Mouse (Mus musculus) mature B cell (primary cell): ENCODE data around the gene Smndc1.

Experiments used
- in situ Hi-C: fragments of 300-500 bp; cut with MboI; formaldehyde crosslinking; loops from 2 replicates; pipeline ENCODE4 v1.14.3; 2019

Gene Smndc1

DNA sequence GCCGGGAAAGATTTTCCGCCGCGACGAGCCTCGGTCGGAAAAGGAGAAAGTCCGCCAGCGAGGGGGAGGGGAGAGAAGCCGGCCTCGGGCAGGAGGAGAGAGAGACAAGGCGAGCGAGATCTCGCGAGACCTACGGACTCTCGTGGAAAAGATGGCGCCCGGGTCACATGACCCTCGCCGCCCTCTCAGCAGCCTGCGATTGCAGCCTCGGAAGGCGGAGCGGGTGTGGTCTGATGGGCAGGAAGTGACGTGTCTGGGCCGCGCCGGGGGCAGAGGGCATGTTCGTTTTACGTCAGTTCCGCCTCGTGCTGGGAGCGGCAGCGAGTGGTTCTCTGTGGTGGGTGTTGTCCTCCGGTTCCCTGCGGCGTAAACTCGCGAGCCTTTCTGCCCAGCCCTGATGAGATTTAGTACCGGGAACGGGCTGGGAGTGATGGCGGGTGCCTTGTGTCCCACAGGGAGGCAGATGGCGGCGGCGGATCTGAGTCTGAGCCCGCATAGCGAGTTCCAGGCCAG lies at the start of gene Smndc1:
Smndc1 (minus strand) TSS at position 84 of the 513 bp plus-strand sequence.
- in situ Hi-C loops, result loop anchor here (10.0 to 25.0 kb wide), 2 partner anchors 184 to 1697 kb away; no protein-coding TSS in a partner anchor

DNA sequence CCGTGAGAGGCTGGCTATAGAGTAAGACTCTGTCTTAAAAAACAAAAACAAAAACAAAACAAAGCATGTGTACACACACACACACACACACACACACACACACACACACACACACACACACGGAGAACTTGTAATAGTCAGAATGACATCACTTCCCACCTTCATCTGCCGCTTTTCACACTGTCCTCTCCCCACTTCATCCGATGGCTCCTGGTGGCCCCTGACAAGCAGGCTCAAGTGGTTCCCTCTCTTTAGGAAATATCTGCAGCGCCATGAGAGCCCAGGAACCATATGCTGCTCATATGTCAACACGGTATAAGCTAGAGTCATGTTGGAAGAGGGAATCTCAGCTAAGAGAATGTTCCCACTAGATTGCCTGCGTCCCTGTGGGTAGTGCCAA lies 49.0 kb upstream of the Smndc1 start:
- in situ Hi-C loops, result no loop called here

DNA sequence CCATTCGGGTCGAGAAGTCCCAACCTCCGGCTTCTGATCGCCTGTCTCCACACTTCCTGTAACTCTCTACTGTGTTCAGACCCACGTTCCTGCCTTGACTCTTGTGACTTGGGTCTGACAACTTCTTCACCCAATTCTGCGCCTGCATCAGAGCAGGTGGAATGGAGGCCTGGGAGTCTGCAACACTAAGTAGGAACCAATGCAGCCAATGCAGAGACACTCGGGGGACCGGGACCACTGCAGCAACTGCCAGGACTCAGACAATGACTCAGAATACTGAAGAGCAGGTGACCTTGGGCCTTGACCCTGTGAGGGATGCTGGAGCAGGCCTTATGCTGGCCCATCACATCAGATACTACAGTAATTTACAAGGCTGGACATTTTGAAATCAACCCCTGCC lies 47.6 kb upstream of the Smndc1 start:
- in situ Hi-C loops, result no loop called here

DNA sequence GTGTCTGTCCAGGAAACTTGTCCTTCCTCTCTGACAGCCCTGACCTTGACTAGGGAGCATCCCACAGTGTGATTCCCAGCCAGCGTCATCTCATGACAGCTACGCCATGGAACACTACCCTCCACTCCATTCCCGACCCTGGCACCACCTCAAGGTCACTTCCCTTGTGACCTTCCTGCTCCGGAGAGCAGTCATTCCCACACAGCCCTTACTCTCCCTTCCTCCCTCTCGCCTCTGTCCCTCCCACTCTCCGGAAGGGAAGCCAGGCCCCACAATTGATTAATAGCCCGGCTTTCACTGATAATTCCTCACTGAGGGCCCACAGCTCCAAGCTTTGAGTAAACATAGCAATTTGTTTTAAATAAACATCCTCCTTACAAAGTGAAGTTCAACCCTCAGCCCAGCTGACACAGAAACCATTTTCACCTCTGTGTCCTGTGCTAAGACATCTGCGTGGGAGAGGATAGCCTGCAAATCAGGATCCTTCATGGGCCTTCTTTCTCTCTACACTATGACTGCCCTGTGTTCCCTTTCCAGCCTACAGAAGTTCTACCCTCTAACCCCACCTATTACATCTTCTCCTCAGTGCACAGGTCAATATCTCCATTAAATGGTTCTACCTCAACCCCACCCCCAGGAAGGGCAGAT lies 47.1 kb upstream of the Smndc1 start:
- in situ Hi-C loops, result no loop called here

DNA sequence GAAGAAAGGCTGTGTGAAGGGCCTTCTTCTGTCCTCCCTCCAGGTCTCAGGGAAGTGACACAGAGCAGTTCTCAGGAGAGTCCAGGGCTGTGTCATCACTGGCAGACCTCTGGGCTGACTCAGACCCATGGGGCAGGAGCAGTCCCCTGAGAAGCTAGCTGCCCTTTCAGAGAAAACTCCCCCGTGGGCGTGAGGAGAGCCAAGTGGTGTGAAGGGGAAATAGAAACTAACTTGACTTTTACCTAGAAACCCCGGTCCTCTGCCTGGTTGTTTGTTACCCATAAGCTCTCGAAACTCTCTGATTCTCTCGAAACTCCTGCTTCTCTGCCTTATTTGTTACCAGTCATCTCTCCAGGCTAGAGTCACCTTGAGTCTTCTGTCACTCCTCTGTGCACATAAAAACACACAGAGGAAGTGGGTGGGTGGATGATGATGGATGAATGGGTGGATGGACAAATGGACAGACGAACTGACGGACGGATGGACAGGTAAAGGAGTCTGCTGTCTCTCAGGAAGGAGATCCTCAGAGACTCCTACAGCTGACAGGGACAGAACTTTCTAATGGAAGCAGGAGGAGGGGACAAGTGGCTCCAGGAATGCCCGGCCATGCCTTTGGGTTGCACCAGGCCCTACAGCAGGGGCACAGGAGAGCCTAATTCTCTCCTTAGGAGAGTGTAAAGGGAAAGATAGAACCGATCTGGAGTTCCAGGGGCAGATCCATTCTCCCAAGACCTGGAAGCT lies 43.7 kb upstream of the Smndc1 start:
- in situ Hi-C loops, result no loop called here

DNA sequence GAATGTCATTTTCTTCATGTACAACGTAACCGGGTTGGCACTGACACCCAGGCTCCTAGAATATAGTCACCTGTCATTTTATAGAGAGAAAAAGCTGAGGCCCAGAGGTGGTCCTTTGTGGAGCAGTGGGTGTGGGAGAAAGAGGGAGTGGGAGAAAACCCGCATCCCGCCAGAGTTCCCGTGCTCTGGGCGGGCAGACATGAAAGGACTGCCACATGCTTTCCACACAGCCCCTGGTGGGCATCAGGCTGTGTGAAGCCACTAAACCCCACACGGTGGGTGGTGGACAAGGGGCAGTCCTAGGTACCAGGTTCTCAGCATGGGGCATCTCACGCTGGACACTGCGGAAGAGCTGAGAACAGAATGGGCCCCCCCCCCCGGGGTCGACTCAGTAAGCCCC lies 40.6 kb upstream of the Smndc1 start:
- in situ Hi-C loops, result no loop called here

DNA sequence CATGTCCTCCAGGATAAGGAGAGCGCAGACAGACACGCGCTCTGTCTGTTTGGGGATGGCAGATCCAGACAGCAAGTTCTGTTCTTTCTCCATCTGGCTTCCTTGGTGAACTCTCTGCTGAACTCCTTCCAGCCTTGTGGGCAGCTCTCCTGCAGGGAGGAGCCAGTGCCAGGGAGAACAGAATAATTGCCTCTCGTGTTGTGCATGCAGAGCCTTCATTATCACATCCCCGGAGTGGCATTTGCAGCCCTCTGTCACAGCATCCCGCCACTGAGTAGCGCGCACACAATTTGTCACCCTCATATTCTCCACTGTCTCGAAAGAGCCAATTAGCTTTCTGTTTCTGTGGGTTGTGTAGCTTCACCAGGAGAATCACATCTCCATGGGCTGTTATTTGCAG lies 40.0 kb upstream of the Smndc1 start:
- in situ Hi-C loops, result no loop called here

DNA sequence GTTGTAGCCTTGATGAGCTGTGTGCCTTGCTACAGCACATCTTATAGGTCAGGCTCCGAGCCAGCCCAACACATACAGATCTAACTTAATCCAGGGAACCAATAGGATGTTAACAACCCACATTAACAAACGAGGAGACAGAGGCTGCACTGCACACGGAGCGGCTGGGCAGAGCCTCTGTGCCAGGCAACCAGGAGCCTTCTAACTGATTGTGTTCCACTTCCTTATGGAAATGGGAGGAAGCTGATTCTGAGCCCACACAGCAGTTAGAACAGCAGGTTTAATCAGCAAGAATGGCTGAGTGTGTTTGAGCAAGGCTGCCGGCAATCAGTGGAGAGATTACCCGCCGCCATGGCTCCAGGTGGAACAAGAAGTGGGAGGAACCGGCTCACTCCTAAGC lies 37.4 kb upstream of the Smndc1 start:
- in situ Hi-C loops, result no loop called here

DNA sequence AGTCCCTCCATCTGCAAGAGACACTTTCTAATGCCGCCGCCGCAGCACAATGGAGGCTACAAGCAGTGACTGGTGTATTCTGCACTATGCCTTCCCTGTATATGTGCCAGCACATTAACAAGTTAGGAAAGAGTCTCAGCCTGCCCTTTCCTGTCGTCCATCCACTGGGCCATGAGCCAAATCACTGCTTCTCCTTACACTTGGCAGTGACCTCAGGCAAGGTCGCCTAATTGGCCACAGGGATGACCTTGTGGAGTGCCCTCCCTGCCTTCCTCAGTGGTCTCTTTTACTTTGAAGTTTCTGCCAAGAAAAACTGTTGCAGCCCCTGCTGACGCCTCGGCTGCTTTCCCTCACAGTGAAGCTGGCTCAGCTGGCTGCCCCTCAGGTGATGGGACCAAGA lies 37.0 kb upstream of the Smndc1 start:
- in situ Hi-C loops, result no loop called here

DNA sequence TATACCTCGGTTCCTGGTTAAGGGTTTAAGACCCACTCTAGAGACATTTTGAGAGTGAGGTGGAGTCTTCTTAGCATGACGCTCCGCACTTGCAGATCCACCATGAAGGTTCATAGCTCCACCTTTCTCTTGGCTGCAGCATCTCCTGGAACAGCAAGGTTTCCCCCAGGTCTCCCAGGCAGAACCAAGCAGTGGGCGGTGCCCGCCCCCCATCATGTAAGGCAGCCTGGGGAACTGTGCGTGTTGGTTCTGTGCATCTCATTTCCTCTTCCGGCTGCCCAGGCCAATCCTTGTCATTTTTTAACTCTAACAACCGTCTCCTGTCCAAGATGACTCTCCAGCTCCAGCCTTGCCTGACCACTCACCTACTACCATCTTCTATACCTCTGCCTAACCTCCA lies 35.4 kb upstream of the Smndc1 start:
- in situ Hi-C loops, result no loop called here

DNA sequence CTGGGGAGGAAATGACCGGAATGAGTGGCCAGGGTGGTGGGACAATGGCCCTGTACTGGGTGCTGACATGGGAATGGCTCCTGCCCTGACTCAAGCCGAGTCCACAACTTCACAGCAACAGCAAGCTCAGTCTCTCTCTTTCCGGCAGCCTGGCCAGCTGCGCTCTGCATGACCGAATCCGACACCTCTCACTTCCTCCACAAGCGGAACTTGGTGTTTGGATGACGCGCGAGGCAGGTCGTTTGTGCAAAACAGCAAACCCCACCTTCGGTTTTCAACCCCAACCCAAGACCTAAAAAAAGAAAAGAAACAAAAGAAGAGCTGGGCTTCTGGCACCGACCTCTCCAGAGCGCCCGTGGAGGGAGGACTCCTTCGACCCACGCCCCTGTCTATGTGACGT lies 34.3 kb upstream of the Smndc1 start:
- in situ Hi-C loops, result loop anchor here (5.0 kb wide), 2 partner anchors 43 to 148 kb away; no protein-coding TSS in a partner anchor

DNA sequence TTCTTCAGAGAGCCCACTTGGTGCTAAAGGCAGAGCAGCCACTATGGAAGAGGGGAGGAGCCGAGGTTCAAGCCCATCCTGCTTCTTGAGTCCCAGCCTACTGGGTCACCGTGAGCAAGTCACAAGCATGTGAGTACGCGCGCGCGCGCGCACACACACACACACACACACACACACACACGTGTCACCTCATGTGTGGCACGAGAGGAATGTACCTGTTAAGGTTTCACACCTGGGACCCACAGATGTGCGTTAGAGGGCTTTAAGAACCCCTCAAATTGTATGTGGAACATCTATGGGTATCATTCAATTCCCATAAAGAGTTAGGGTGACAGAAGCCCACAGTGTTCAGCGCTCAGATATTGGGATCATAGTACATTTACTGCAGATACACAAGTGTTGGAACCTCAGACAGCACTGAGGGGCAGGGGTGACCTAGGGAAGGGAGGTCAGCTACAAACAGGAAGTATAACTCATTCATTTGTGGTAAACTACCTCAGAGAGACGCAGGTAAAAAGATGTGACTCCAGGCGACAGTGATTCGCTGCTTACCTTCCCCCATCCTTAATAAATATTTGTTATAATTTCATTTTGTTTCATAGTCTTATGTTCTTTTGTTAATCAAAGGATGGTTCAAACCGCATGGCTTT lies 33.6 kb upstream of the Smndc1 start:
- in situ Hi-C loops, result loop anchor here (5.0 kb wide), 2 partner anchors 43 to 148 kb away; no protein-coding TSS in a partner anchor

DNA sequence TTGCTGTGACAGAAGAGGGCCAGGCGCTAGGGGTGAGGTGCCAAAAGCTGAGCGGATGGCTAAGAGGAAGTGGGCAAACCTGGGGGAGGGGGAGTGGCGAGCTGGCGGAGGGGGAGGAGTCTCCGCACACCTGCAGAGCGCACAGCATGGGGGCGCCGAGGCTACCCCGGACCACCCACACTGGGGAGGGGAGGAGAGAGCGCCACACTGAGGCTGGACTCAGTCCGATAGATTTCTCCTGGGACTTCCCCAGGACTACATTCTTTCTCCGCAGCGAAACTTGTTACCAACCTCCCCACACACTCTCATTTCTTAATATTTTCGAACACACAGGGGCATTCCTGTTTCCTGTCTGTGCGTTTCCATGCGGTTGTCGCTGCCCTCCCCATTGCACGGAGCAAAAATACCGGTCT lies 33.0 kb upstream of the Smndc1 start:
- in situ Hi-C loops, result loop anchor here (5.0 kb wide), 2 partner anchors 44 to 149 kb away; no protein-coding TSS in a partner anchor

DNA sequence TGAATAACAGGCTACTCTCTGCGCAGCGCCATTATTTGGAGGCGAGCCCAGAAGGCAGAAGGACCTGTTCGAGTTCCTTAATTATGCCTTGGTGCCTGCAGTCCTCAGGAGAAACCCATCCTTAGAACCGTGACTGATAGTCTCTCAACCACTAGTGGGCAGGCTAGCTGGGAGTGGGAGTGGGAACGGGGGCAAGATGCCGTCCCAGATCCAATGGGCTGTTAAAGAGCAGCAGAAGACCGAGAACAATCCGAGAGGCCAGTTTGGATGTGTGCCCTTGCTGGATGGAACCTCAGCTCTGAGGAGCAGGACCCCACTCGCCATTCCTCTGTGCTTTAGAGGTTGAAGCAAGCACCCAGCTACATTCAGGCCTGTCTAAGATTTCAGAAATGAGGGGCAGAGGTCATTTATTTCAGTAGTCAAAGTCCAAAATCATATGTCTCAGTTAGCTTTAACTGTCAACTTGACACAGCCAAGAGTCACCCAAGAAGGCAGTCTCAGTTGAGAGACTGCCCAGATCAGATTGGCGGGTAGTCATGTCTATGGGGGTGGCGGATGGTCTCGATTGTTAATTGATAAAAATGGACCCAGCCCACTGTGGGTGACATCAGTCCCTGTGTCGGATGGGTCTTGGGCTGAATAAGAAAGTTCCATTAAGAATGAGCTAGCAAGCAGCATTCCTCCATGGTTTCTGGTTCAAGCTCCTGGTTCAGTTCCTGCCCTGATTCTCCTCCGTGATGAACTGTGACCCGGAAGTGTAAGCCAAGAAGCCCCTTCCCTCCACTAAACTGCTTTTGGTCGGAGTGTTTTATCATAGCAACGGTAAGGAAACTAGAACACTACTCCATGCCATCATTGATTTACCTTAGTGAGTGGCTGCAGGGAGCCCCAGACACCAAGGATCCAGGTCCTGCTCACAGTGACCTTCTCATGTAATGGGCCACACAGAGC lies 32.3 kb upstream of the Smndc1 start:
- in situ Hi-C loops, result loop anchor here (5.0 kb wide), 2 partner anchors 45 to 150 kb away; no protein-coding TSS in a partner anchor

DNA sequence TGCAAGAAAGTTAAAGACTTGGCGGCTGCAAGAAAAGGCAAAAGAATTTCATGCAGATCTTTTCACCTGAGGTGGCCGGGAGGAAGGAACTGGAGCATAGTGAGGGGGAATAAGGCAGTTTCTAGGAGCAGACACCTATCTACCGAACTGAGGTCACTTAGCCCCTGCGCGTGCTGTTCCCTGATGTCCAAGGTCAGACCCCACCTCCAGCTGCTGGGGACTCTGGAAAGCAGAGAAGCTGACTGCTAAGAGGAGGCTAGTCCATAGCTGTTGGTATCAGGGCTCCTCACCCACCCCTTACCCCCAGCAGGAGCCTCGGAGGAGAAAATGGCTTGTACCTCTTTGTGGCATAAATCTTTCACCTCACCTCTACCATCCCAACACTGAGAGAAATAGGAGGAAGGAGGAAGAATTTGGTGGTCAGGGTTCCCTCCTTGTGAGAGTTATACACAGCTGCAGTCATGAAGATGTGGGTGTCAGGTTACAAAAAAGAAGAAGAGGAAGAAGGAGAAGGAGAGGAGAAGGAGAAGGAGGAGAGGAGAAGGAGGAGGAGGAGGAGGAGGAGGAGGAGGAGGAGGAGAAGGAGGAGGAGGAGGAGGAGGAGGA lies 31.3 kb upstream of the Smndc1 start:
- in situ Hi-C loops, result loop anchor here (5.0 kb wide), 2 partner anchors 46 to 151 kb away; no protein-coding TSS in a partner anchor

DNA sequence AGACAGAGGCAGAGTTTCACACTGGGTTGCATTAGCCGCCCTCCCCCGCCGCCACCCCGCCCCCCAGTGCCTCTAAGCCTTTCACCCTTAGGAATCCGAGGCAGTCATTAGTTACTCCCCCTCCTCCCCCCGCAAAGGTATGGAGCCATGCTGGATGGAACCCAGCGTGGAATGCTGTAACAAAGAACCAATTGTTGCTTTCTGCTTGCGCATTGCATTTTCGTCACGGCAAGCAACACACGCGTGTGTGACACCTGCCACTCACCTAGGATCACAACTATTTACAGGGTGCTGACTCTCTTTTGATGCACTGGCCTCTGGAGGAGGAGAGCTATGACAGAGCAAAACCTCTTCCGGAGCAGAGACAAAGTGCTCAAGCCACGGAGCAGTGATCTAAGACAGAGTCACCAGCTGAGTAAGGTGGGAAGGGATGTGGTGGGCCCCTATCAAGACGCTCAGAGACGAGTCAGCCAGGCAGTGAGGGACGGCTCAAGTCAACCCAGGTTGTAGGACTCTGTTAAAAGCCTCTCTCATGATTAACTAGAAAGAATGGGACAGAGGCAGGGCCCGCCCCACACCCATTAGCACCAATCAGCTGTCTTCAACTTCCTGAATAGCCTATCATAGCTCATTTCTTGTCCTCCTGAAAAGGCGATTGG lies 30.7 kb upstream of the Smndc1 start:
- in situ Hi-C loops, result loop anchor here (5.0 kb wide), 2 partner anchors 46 to 151 kb away; no protein-coding TSS in a partner anchor

DNA sequence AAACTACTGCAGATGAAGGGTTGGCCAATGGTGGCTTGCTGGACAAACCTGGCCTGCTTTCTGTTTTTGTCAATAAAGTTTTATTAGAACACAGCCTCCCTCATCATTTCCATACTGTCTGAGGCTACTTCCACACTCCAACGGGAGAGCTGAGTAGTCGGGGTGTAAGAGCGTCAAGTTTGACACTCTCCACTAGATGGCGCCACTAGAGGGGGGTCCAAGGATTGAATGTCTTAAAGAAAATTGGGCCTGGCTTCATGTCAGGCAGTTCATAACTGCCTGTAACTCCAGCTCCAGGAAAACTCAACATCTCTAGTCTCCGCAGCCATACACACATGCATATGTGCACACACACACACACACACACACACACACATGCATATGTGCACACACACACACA lies 29.5 kb upstream of the Smndc1 start:
- in situ Hi-C loops, result loop anchor here (5.0 kb wide), 2 partner anchors 47 to 152 kb away; no protein-coding TSS in a partner anchor

DNA sequence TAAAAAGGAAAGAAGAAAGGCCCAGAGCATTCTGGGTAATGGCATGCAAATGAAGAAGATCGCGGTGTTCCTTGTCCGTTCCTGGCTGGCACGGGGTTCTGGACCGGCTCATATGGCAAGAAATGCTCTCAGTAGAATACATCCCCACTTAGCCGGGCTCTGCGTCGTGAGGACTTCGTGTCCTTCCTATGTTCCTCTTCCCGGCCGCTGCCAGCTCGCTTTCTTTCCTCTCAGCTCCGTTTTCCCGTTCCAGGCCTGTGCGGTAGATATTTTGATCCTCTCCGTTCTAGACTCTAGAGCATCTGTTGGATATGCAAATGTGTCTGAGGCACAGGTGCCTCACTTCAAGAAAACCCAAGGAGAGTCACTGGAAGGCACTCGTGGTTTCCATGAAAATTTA lies 24.8 kb upstream of the Smndc1 start:
- in situ Hi-C loops, result no loop called here

DNA sequence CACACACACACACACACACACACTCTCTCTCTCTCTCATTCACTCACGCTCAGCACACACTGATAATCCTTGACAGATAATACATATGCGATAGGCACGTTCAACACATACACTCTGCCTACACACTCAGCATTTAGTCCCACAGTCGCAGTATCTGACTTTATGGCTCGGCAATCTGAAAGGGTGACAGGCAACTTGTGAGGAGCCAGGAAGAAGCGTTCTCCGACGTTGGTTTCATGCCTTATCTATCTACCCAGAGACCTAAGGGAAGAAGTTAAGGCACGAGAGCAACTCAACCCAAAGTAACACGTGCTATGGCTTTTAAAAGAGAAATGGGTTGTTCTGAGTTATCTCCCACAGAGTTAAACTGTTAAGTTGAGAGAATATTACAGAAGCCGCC lies 24.3 kb upstream of the Smndc1 start:
- in situ Hi-C loops, result no loop called here
